Comparison of ENCODE assay signal across 9 mouse cellular contexts in genomic region chr7:130654562-130654961, GRCm38 (mm10).
DNase-seq lines count a peak whose midpoint lies in the region; ATAC-seq and TF ChIP-seq lines count a peak whose summit lies in the region.
"Had no signal": no experiment of that assay in that cellular context is flagged by ENCODE, and none has a peak within 500 bp of the region (broad histone marks: within the 10 kb centered on the region; RNA-seq: fewer than 3 reads in every experiment).

No protein-coding gene starts in this region.

- no peaks in the 10 kb centered on the region for H3K36me3 ChIP-seq in hindbrain, embryonic 13.5 days
- no peaks in the 10 kb centered on the region for H3K36me3 ChIP-seq in hindbrain, embryonic 11.5 days (ENCODE audit: control insufficient read depth, insufficient read depth, low read length)
- peaks cover 1% of the 10 kb centered on the region; the same call in 1 of the 2 replicates for H3K36me3 ChIP-seq in heart, embryonic 13.5 days
- no peaks in the 10 kb centered on the region for H3K36me3 ChIP-seq in kidney, embryonic 15.5 days
- no peaks in the 10 kb centered on the region for H3K36me3 ChIP-seq in small intestine, adult 2 months (ENCODE audit: control insufficient read depth, insufficient read depth, low read length)

- no peak for TF ChIP-seq POLR2A in small intestine, adult 2 months (IDR thresholded peaks at IDR 0.05; ENCODE audit: low read depth, low read length)

- DNase-seq in hindbrain, embryonic 11.5 days (ENCODE audit: low spot score): no peak
- DNase-seq in spleen, adult 18-20 months: no peak
- DNase-seq in right cerebral cortex, postnatal 25 days: no peak

- ATAC-seq in hindbrain, embryonic 13.5 days (ENCODE audit: low FRiP score): no peak
- no peak for ATAC-seq in hindbrain, embryonic 11.5 days (ENCODE audit: low FRiP score)
- peak; percentile 32; the same call in 1 of the 2 replicates for ATAC-seq in heart, embryonic 13.5 days (ENCODE audit: extremely low read depth, insufficient number of reproducible peaks, low FRiP score, low TSS enrichment)
- no peak for ATAC-seq in kidney, embryonic 15.5 days (replicated peaks; ENCODE audit: low FRiP score)
- no peak for ATAC-seq in activated CD4-positive, CD25-positive, alpha-beta regulatory T cell, adult 4 months

- no peak for TF ChIP-seq CTCF in small intestine, adult 2 months (IDR thresholded peaks at IDR 0.05; ENCODE audit: extremely low read depth, insufficient read length, insufficient replicate concordance, low read depth, low read length)

- H3K9me3 ChIP-seq in hindbrain, embryonic 13.5 days: no peaks in the 10 kb centered on the region
- H3K9me3 ChIP-seq in hindbrain, embryonic 11.5 days (ENCODE audit: control insufficient read depth, low read length): no peaks in the 10 kb centered on the region
- no peaks in the 10 kb centered on the region for H3K9me3 ChIP-seq in heart, embryonic 13.5 days
- H3K9me3 ChIP-seq in kidney, embryonic 15.5 days (replicated peaks): no peaks in the 10 kb centered on the region

- WGBS in hindbrain, embryonic 13.5 days: 84% methylated on average over 2 of the region's 2 CpGs
- 77% methylated on average over 2 of the region's 2 CpGs for WGBS in hindbrain, embryonic 11.5 days
- WGBS in heart, embryonic 13.5 days: 23% methylated on average over 2 of the region's 2 CpGs
- WGBS in kidney, embryonic 15.5 days: 30% methylated on average over 2 of the region's 2 CpGs
- WGBS in small intestine, adult 2 months: 16% methylated on average over 2 of the region's 2 CpGs

- peak overlapping the region; percentile 18; the same call in 1 of the 2 replicates for H3K27ac ChIP-seq in hindbrain, embryonic 13.5 days
- no peak overlapping the region for H3K27ac ChIP-seq in hindbrain, embryonic 11.5 days (ENCODE audit: low read depth, low read length)
- peak overlapping the region; percentile 87 for H3K27ac ChIP-seq in heart, embryonic 13.5 days (replicated peaks)
- peak overlapping the region; percentile 79 for H3K27ac ChIP-seq in kidney, embryonic 15.5 days
- 0 out of 2 replicates have a peak overlapping the region, but pooled peaks have one; percentile 5 for H3K27ac ChIP-seq in small intestine, adult 2 months (ENCODE audit: insufficient read depth, low read depth, low read length)
- H3K27ac ChIP-seq: liver, embryonic 14.5 days had no signal

- no peaks in the 10 kb centered on the region for H3K27me3 ChIP-seq in hindbrain, embryonic 13.5 days
- H3K27me3 ChIP-seq in hindbrain, embryonic 11.5 days (ENCODE audit: control insufficient read depth, insufficient read depth, low read length): no peaks in the 10 kb centered on the region
- no peaks in the 10 kb centered on the region for H3K27me3 ChIP-seq in heart, embryonic 13.5 days (replicated peaks)
- H3K27me3 ChIP-seq in kidney, embryonic 15.5 days: no peaks in the 10 kb centered on the region
- no peaks in the 10 kb centered on the region for H3K27me3 ChIP-seq in small intestine, adult 2 months (ENCODE audit: control insufficient read depth, insufficient read depth, low read length)

- H3K4me1 ChIP-seq in hindbrain, embryonic 13.5 days (replicated peaks): peaks cover 28% of the 10 kb centered on the region
- H3K4me1 ChIP-seq in hindbrain, embryonic 11.5 days (replicated peaks; ENCODE audit: control insufficient read depth, insufficient read depth, low read length): no peaks in the 10 kb centered on the region; the same call in 1 of the 2 replicates
- H3K4me1 ChIP-seq in heart, embryonic 13.5 days: peaks cover 95% of the 10 kb centered on the region
- H3K4me1 ChIP-seq in kidney, embryonic 15.5 days: peaks cover 49% of the 10 kb centered on the region
- peaks cover 20% of the 10 kb centered on the region; the same call in 1 of the 2 replicates for H3K4me1 ChIP-seq in small intestine, adult 2 months (ENCODE audit: control insufficient read depth, insufficient read depth, insufficient read length, low read length)

- no peak overlapping the region for H3K9ac ChIP-seq in hindbrain, embryonic 13.5 days
- H3K9ac ChIP-seq in hindbrain, embryonic 11.5 days (ENCODE audit: low read depth, low read length): no peak overlapping the region
- H3K9ac ChIP-seq in heart, embryonic 13.5 days: peak overlapping the region; percentile 41
- no peak overlapping the region for H3K9ac ChIP-seq in kidney, embryonic 15.5 days
- H3K9ac ChIP-seq: liver, embryonic 14.5 days had no signal

- no peak overlapping the region for H3K4me2 ChIP-seq in hindbrain, embryonic 13.5 days
- H3K4me2 ChIP-seq in hindbrain, embryonic 11.5 days (replicated peaks; ENCODE audit: low read depth, low read length): no peak overlapping the region
- H3K4me2 ChIP-seq in heart, embryonic 13.5 days: peak overlapping the region; percentile 16; the same call in 1 of the 2 replicates
- H3K4me2 ChIP-seq in kidney, embryonic 15.5 days: no peak overlapping the region

- H3K4me3 ChIP-seq in hindbrain, embryonic 13.5 days: no peak overlapping the region
- H3K4me3 ChIP-seq in hindbrain, embryonic 11.5 days (ENCODE audit: low read depth, low read length): no peak overlapping the region
- H3K4me3 ChIP-seq in heart, embryonic 13.5 days: no peak overlapping the region
- no peak overlapping the region for H3K4me3 ChIP-seq in kidney, embryonic 15.5 days (replicated peaks)
- no peak overlapping the region for H3K4me3 ChIP-seq in small intestine, adult 2 months (ENCODE audit: low read depth, low read length)
